Comparison of ENCODE assay signal across 9 mouse cellular contexts in the genomic region with DNA sequence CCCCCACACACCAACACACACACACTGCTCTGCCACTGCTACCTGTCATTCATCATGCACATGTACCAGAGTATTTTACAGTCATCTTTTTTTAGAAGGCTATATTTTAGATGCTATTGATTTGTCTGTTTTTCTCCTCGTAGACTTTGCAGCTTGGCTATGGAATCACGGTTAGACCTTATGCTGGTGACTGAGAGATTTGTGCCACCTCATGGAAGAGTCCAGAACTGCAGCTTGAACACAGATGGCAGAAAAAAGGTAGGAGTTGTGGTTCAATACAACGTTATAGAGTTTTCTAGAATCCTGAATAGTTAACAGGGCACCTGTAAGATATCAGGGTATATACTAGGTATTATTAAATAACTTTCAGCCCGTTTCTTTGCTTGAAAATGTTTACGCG. TPM values are rescaled to one million over a fixed set of nuclear protein-coding genes. Genes with fewer than 3 reads are reported as not detected.
A peak's percentile ranks its signal among the peaks of the same experiment; 100 is the strongest.
DNase-seq lines count a peak whose midpoint lies in the region; ATAC-seq lines count a peak whose summit lies in the region.
"Had no signal": no experiment of that assay in that cellular context is flagged by ENCODE, and none has a peak within 500 bp of the region (broad histone marks: within the 10 kb centered on the region; RNA-seq: fewer than 3 reads in every experiment).

No protein-coding gene starts in this region.

- H3K4me3 ChIP-seq in hindbrain, embryonic 10.5 days: no peak overlapping the region
- no peak overlapping the region for H3K4me3 ChIP-seq in hindbrain, embryonic 12.5 days
- H3K4me3 ChIP-seq in limb, embryonic 11.5 days (ENCODE audit: low read depth, low read length): no peak overlapping the region
- H3K4me3 ChIP-seq: limb, embryonic 12.5 days had no signal

- H3K27ac ChIP-seq in hindbrain, embryonic 10.5 days: no peak overlapping the region
- H3K27ac ChIP-seq in hindbrain, embryonic 12.5 days: no peak overlapping the region
- H3K27ac ChIP-seq in limb, embryonic 11.5 days (replicated peaks; ENCODE audit: low read depth, low read length): no peak overlapping the region
- H3K27ac ChIP-seq: limb, embryonic 12.5 days had no signal

- H3K4me2 ChIP-seq in hindbrain, embryonic 12.5 days (replicated peaks): no peak overlapping the region
- H3K4me2 ChIP-seq in limb, embryonic 11.5 days (ENCODE audit: low read depth, severe bottlenecking): no peak overlapping the region
- H3K4me2 ChIP-seq: limb, embryonic 12.5 days had no signal

- peak; percentile 39 for DNase-seq in hindbrain, embryonic 10.5 days (ENCODE audit: low spot score)
- DNase-seq in NIH3T3 (ENCODE audit: low read depth): peak; percentile 70
- peak; percentile 60 for DNase-seq in embryo, embryonic 10 days (ENCODE audit: low spot score)
- peak; percentile 8 for DNase-seq in induced T-regulatory cell, adult 2 months (ENCODE audit: low read depth)
- DNase-seq in limb, embryonic 11.5 days (ENCODE audit: low spot score): peak; percentile 49
- DNase-seq in right cerebral cortex, adult 2 months (ENCODE audit: low spot score in 2 of 2): peak; percentile 74 to 77
- no peak for DNase-seq in gastrocnemius, postnatal 4 days (ENCODE audit: low spot score in 2 of 2)

- H3K9me3 ChIP-seq in hindbrain, embryonic 10.5 days: no peaks in the 10 kb centered on the region
- H3K9me3 ChIP-seq in hindbrain, embryonic 12.5 days (replicated peaks): no peaks in the 10 kb centered on the region
- H3K9me3 ChIP-seq in limb, embryonic 11.5 days (ENCODE audit: control insufficient read depth, low read length): no peaks in the 10 kb centered on the region
- H3K9me3 ChIP-seq: limb, embryonic 12.5 days had no signal

- 0 out of 2 replicates have a peak, but pooled peaks cover 2% of the 10 kb centered on the region for H3K4me1 ChIP-seq in hindbrain, embryonic 10.5 days (replicated peaks)
- no peaks in the 10 kb centered on the region for H3K4me1 ChIP-seq in hindbrain, embryonic 12.5 days
- H3K4me1 ChIP-seq in limb, embryonic 11.5 days (ENCODE audit: control insufficient read depth, insufficient read depth, low read length): no peaks in the 10 kb centered on the region
- H3K4me1 ChIP-seq: limb, embryonic 12.5 days had no signal

- H3K27me3 ChIP-seq in hindbrain, embryonic 10.5 days (ENCODE audit: insufficient read depth, poor library complexity, severe bottlenecking): peaks cover 9% of the 10 kb centered on the region
- peaks cover 5% of the 10 kb centered on the region; the same call in 1 of the 2 replicates for H3K27me3 ChIP-seq in hindbrain, embryonic 12.5 days
- no peaks in the 10 kb centered on the region for H3K27me3 ChIP-seq in limb, embryonic 11.5 days (ENCODE audit: control insufficient read depth, insufficient read depth, low read length)

- H3K9ac ChIP-seq in hindbrain, embryonic 12.5 days: no peak overlapping the region
- H3K9ac ChIP-seq in limb, embryonic 11.5 days (ENCODE audit: low read length): no peak overlapping the region
- H3K9ac ChIP-seq: limb, embryonic 12.5 days had no signal

- H3K36me3 ChIP-seq in hindbrain, embryonic 10.5 days: no peaks in the 10 kb centered on the region
- H3K36me3 ChIP-seq in hindbrain, embryonic 12.5 days: no peaks in the 10 kb centered on the region
- no peaks in the 10 kb centered on the region for H3K36me3 ChIP-seq in limb, embryonic 11.5 days (ENCODE audit: control insufficient read depth, insufficient read depth, low read length)
- H3K36me3 ChIP-seq: limb, embryonic 12.5 days had no signal

- no peak for ATAC-seq in hindbrain, embryonic 12.5 days (ENCODE audit: low FRiP score)
- no peak for ATAC-seq in limb, embryonic 11.5 days (ENCODE audit: insufficient number of reproducible peaks, low FRiP score, low TSS enrichment, low read depth)

- 50% methylated on average over 6 of the region's 6 CpGs for WGBS in hindbrain, embryonic 10.5 days
- 52% methylated on average over 6 of the region's 6 CpGs for WGBS in hindbrain, embryonic 12.5 days
- 53% methylated on average over 6 of the region's 6 CpGs for WGBS in limb, embryonic 11.5 days

RNA-seq across cellular contexts. Expression of gene Nxf3, which starts 22.9 kb away (rescaled TPM):
- not detected in 2 replicates for polyA plus RNA-seq in hindbrain, embryonic 10.5 days (2016; fragmentation: Nextera tagmentation; extraction: Ambion mirVana)
- polyA plus RNA-seq in hindbrain, embryonic 12.5 days (2016; fragmentation: Nextera tagmentation; extraction: Ambion mirVana): not detected in 2 replicates
- polyA plus RNA-seq in limb, embryonic 11.5 days (2014; fragmentation: Nextera tagmentation; extraction: Ambion mirVana): 0.07 and 0.09 TPM in 2 replicates
- not detected for total RNA-seq in gastrocnemius, postnatal 4 days (2021)
- polyA plus RNA-seq: limb, embryonic 12.5 days had no signal

RNA-seq across cellular contexts. Expression of gene Bex4, which starts 30.9 kb away (rescaled TPM):
- polyA plus RNA-seq in hindbrain, embryonic 10.5 days (2016; fragmentation: Nextera tagmentation; extraction: Ambion mirVana): 86.0 and 97.4 TPM in 2 replicates
- polyA plus RNA-seq in hindbrain, embryonic 12.5 days (2016; fragmentation: Nextera tagmentation; extraction: Ambion mirVana): 71.4 and 77.7 TPM in 2 replicates
- polyA plus RNA-seq in limb, embryonic 11.5 days (2014; fragmentation: Nextera tagmentation; extraction: Ambion mirVana): 74.2 and 81.7 TPM in 2 replicates
- under 1 TPM; 0.74 to 0.96 TPM for total RNA-seq in gastrocnemius, postnatal 4 days (2021)

RNA-seq across cellular contexts. Expression of gene Bex2, which starts 39.9 kb away (rescaled TPM):
- polyA plus RNA-seq in hindbrain, embryonic 10.5 days (2016; fragmentation: Nextera tagmentation; extraction: Ambion mirVana): 275 and 315 TPM in 2 replicates
- polyA plus RNA-seq in hindbrain, embryonic 12.5 days (2016; fragmentation: Nextera tagmentation; extraction: Ambion mirVana): 351 and 371 TPM in 2 replicates
- 242 and 252 TPM in 2 replicates for polyA plus RNA-seq in limb, embryonic 11.5 days (2014; fragmentation: Nextera tagmentation; extraction: Ambion mirVana)
- 1 to 10 TPM; 1.6 to 7.4 TPM for total RNA-seq in gastrocnemius, postnatal 4 days (2021)

Comparison
In these comparisons a context has a peak if more than half of its experiments do, and no peak if none do; other contexts are left out.
1. DNase-seq: peak in hindbrain, embryonic 10.5 days (single experiment), NIH3T3 (single experiment), embryo, embryonic 10 days (single experiment), induced T-regulatory cell, adult 2 months (single experiment), limb, embryonic 11.5 days (single experiment) and right cerebral cortex, adult 2 months (2 of 2); none in gastrocnemius, postnatal 4 days (0 of 2).